Mouse (Mus musculus) heart, postnatal 0 days (tissue): ENCODE measurements around the gene Coro1c.

Experiments used
- CTCF ChIP-seq: IDR thresholded peaks from 2 replicates; pipeline ENCODE4 v1.5.1; 2016; ENCODE audit warnings: antibody characterized with exemption, control low read depth, low read depth
- EP300 ChIP-seq: IDR thresholded peaks from 2 replicates; pipeline ENCODE4 v1.6.1; 2016; ENCODE audit warnings: antibody characterized with exemption, low read depth

GRCm38 (mm10) chr5:113832490-113832901, 76.1 kb downstream of the Coro1c start, which contains the start of gene Selplg:
- no peak for TF ChIP-seq EP300
- TF ChIP-seq CTCF = no peak
